Mouse (Mus musculus) colon, adult 2 months (tissue): ENCODE results near the gene Ppp1r11. TPM values are rescaled to one million over a fixed set of nuclear protein-coding genes. Genes with fewer than 3 reads are reported as not detected.

Source experiments
- polyA plus RNA-seq: library from polyadenylated mRNA; depleted of rRNA; stranded (reverse); fragments of >200 nt; gene quantifications from 2 replicates; pipeline ENCODE4 v1.2.3, GENCODE M21; 2012; rRNA removed

The Ppp1r11 gene
- polyA plus RNA-seq, result 45.1 and 56.4 TPM in 2 replicates

GRCm38 (mm10) chr17:36950981-36951947 is at the start of gene Ppp1r11:
Gene Ppp1r11 (minus strand): TSS chr17:36951741.

GRCm38 (mm10) chr17:37000863-37001262 is 49.3 kb upstream of the Ppp1r11 start, which contains the start of gene Zfp57:
Gene Zfp57 (plus strand): TSS chr17:37001163.

GRCm38 (mm10) chr17:36989437-36989836 is 37.9 kb upstream of the Ppp1r11 start, which contains the start of gene H2-M5:
Gene H2-M5 (minus strand): TSS chr17:36989537.

GRCm38 (mm10) chr17:36981221-36981813 is 29.8 kb upstream of the Ppp1r11 start, which contains the start of gene 2410137M14Rik:
Gene 2410137M14Rik (minus strand): TSS chr17:36981237.

GRCm38 (mm10) chr17:36957999-36958743 is 6.6 kb upstream of the Ppp1r11 start, which contains the start of the genes Znrd1 and Znrd1as:
Gene Znrd1 (minus strand): TSS chr17:36958559.
Gene Znrd1as (plus strand): TSS chr17:36958592.

GRCm38 (mm10) chr17:36942791-36943471 is 8.6 kb downstream of the Ppp1r11 start, which contains the start of gene Rnf39:
Gene Rnf39 (plus strand): TSS chr17:36942918.

Other genes with a start within 250 kb of the Ppp1r11 start
- gene H2-M10.5, start 178.8 kb downstream of the Ppp1r11 start, polyA plus RNA-seq, result not detected in 2 replicates
- not detected in 2 replicates for gene H2-M10.6, start 139.6 kb downstream of the Ppp1r11 start, polyA plus RNA-seq
- gene Trim26, start 114.6 kb downstream of the Ppp1r11 start, polyA plus RNA-seq, result 36.0 and 41.7 TPM in 2 replicates
- gene Trim15, start 84.5 kb downstream of the Ppp1r11 start, polyA plus RNA-seq, result 6.8 and 15.1 TPM in 2 replicates
- gene Trim10, start 82.2 kb downstream of the Ppp1r11 start, polyA plus RNA-seq, result not detected in 2 replicates
- 14.6 and 18.9 TPM in 2 replicates for gene Trim40, start 61.6 kb downstream of the Ppp1r11 start, polyA plus RNA-seq
- 18.0 and 23.9 TPM in 2 replicates for gene Trim31, start 53.6 kb downstream of the Ppp1r11 start, polyA plus RNA-seq
- gene Rnf39, start 8.8 kb downstream of the Ppp1r11 start, polyA plus RNA-seq, result 38.9 and 42.9 TPM in 2 replicates
- gene Znrd1, start 6.8 kb upstream of the Ppp1r11 start, polyA plus RNA-seq, result 19.3 and 25.8 TPM in 2 replicates
- 1.1 and 1.2 TPM in 2 replicates for gene Znrd1as, start 6.9 kb upstream of the Ppp1r11 start, polyA plus RNA-seq
- not detected in 2 replicates for gene 2410137M14Rik, start 29.5 kb upstream of the Ppp1r11 start, polyA plus RNA-seq
- 0.28 TPM in 1 of 2 replicates, not detected in the other for gene H2-M5, start 37.8 kb upstream of the Ppp1r11 start, polyA plus RNA-seq
- gene Zfp57, start 49.4 kb upstream of the Ppp1r11 start, polyA plus RNA-seq, result 1.7 and 1.9 TPM in 2 replicates
- not detected in 2 replicates for gene Mog, start 71.7 kb upstream of the Ppp1r11 start, polyA plus RNA-seq
- gene Gabbr1, start 94.2 kb upstream of the Ppp1r11 start, polyA plus RNA-seq, result 20.3 and 20.6 TPM in 2 replicates
- not detected in 2 replicates for gene Olfr90, start 136.8 kb upstream of the Ppp1r11 start, polyA plus RNA-seq
- gene Olfr91, start 146.5 kb upstream of the Ppp1r11 start, polyA plus RNA-seq, result not detected in 2 replicates
- gene Olfr92, start 168.3 kb upstream of the Ppp1r11 start, polyA plus RNA-seq, result not detected in 2 replicates
- gene Olfr93, start 209.8 kb upstream of the Ppp1r11 start, polyA plus RNA-seq, result not detected in 2 replicates
- gene Ubd, start 242.2 kb upstream of the Ppp1r11 start, polyA plus RNA-seq, result 0.21 and 0.38 TPM in 2 replicates
- gene Olfr94, start 249.3 kb upstream of the Ppp1r11 start, polyA plus RNA-seq, result not detected in 2 replicates